Mouse (Mus musculus) ovary, postnatal 36 days (tissue): ENCODE results near the gene Med26.

Source experiments
- DNase-seq: peaks from one replicate; pipeline ENCODE4 v3.0.0; 2022; ENCODE audit warnings: low spot score, mixed read lengths

Gene Med26

DNA sequence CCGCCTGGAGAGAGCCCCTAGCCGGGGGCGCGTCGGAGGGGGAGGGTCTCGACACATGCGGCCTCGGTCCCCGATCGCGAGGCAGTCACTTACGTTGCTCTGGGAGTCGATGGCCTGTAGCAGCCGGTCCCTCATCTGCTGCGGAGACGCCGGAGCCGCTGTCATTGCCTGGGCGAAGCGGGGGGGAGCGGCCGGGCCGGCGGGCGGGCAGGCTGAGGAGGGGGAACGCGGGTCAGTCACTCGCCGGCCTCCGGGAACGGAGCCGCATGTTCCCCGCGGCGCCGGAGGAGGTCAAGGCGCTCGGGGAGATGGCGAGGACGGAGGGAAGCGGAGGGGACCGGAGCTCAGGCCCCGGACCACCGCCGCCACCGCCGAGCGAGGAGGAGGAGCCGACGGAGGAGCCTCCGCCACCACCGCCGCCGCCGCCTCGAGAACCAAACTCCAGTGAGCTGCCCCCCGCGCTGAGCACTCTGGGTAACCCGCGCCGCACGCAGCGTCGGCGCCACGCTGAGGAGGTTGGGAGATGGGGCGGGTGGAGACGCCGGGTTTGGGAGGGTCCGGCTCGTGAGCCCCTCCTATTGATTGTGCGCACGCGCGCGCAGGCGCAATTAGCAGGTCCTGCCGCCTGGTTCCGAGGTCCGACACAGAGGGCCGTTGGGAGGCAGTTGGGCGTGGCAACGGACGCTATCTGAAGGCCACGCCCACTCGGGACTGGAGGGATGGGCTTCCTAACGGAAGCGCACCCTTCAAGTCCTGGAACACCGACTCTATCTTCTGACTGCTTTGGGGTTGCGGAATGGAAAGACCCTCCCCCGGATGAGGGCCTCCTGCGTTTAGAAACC lies at the start of gene Med26:
Gene Med26 (minus strand): TSS at position 469 of the 842 bp plus-strand sequence.
- DNase-seq = peak; percentile 98

DNA sequence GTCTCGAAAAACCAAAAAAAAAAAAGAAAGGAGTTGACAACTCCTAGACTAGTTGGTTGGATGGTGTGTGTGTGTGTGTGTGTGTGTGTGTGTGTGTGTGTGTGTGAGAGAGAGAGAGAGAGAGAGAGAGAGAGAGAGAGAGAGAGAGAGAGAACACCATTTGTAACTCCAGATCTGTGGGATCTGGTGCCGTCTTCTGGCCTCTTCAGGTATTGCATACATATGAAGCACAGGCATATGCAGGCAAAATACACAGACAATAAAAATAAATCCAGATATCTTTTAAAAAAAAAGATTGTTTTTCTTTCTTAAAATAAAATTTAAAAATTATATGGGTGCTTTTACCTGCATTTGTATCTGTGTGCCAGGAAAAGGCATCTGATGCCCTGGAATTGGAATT lies 42.1 kb upstream of the Med26 start:
- DNase-seq = no peak

DNA sequence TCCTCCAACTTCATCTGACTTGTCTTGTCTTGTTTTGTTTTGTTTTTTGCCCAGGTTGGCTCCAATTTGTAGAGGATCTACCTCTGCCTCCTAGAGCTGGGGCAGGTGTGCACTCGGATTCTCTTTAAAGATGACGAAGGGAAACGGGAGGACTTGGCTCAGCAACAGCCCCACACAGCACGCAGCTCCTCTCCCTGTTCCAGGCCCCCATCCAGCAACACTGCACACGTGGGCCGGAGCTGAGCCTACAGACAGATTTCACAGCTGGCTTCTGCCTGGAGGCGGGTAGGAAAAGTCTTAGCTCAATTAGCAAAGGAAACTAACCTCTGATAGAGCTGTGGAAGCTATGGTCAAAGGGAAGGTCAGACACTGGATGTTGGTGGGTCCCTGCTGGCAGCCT lies 41.2 kb upstream of the Med26 start:
- DNase-seq = no peak

DNA sequence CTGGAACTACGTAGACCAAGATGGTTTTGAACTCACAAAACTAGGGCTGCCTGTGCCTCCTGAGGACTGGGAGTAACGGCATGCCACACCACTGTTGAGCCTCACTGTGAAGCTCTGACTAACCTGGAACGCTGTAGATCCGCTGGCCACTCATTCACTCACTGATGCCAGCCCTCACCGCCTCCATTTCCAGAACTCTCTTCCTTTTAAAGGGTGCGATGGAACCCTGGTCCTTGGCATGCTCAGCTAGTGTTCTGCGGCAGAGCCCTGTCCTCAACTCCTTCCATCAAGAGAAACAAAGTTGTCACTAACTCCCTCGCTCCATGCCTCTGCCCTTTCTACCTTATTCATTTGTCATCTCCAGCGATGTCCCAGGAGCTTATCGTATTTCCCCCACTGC lies 40.8 kb upstream of the Med26 start:
- no peak for DNase-seq

DNA sequence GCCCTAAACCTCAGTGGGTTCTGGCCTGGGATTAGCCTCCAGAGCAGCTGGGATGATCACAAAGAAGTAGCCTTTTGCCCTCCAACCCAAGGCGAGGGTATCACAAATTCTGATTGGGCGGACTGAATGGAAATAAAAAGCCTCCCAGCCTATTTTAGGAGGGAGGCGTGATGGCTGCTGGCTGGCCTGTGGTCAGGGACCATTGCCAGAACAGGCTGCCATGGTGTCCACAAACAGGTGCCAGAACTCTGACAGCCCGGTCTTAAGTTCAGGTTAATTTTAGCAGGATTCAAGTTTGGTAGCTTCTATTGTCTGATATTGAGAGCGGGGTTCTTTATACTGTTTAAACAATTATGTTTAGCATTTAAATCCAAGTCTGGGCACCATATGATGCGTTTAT lies 39.7 kb upstream of the Med26 start:
- DNase-seq = no peak

DNA sequence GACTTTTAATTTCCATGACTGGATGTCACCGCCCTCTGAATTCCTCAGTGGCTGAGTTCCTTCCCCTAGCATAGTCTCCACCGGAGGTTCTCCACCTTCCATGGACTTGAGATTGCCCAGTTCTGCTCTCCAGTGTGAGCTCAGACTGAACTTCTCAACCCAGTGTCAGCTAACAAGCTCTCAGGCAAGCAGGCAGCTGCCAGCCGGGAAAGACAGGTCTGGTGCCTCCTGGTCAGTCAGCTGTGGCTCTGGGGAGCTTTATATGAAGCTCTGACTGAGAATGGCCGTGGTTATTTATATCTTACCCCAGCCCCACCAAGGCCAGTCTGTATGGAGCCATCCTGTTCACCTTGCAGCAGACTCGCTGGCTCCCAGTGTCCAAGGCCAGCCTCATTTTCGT lies 36.3 kb upstream of the Med26 start:
- DNase-seq = no peak

DNA sequence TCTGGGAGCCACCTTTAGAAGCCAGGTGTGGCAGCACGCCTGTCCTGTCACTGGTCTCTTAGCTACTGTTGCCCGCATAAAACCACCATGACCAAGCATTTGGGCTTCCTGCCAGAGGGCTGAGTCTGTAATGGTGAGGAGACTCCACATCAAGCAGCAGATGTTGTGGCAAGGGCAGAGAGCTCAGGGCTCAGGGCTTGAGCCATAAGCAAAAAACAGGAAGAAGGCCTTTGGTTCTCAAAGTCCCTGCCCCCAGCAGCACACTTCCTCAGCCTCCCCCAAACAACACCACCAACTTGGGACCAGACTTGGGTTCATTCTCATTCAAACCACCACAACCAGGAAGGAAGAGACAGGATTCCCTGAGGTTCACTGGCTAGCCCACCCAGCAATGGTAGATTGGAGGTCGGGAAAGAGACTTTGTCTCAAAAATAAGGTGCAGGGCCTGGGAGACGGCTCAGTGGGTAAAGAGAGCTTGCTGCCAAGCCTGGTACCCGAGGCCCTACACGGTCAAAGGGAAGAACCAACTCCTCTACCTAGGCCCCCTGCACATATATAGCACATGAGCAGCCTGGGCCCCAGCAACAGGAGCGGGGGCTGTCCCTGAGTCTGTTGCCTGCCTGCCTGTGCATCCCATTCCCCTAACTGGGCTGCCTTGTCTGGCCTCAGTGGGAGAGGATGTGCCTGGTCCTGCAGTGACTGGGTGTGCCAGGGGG lies 35.1 kb upstream of the Med26 start:
- DNase-seq = peak; percentile 18

DNA sequence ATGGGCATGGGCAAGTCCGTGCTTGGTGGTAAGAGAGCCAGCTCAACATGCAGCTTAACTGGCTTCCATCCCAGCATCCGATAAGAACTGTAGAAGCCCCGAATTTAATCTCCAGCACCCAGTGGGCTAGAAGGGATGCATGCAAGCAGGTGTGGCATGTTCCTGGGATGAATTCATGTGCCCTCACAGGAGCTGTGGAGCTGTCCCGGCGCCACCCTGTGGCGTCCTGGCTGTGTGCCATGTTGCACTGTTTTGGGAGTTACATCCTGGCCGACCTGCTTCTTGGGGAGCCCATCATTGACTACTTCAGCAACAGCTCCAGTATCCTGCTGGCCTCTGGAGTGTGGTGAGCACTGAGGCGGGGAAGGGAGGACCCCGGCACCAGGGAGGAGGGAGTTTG lies 31.3 kb upstream of the Med26 start:
- no peak for DNase-seq

DNA sequence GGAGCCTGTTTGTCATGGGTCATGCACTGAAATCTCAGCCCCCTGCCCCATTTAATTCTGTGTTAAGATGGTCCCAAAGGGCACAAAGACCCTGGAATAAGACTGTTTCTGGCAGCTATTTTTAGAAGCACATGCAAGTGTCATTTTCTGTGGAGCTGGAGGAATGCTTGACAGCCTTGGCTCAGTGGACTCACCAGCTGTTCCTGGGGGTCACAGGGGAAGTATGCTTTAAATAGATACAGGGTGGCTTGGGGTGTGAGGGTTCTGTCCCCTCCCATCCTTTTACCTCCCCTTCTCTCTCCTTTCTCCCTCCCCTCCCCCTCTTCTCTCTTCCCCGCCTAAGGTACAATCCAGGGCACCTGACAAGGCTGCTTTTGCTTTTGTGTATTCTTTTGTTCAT lies 29.9 kb upstream of the Med26 start:
- DNase-seq = no peak

DNA sequence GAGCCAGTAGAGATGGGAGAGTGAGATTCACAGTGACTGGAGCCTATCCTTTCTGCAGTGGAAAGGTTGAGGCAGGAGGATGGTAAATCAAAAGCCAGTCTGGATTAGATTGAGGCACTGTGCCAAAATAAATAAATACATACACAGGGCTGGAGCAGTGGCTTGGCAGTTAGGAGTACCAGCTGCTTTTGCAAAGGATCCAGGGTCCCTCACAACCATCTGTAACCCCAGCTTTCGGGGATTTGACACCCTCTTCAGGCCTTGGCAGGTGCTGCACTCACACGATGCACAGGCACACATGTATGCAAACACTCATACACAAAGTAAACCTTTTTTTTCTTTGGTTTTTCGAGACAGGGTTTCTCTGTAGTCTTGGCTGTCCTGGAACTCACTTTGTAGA lies 29.2 kb upstream of the Med26 start:
- no peak for DNase-seq

DNA sequence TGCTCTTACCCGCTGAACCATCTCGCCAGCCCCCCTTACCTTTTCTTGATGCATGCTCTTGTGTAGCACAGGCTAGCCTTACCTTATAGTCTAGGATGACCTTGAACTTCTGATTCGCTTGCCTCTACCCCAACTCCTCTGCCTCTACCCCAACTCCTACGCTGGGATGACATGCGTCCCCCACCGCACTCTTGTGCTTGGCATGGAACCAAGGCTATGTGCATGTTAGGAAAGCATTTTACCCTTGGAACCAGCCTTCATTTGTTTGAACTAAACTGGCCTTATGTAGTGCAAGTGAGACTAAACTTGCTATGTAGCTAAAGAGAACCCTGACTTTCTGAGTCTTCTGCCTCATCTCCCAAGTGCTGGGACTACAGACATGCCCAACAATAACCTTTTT lies 27.8 kb upstream of the Med26 start:
- no peak for DNase-seq

DNA sequence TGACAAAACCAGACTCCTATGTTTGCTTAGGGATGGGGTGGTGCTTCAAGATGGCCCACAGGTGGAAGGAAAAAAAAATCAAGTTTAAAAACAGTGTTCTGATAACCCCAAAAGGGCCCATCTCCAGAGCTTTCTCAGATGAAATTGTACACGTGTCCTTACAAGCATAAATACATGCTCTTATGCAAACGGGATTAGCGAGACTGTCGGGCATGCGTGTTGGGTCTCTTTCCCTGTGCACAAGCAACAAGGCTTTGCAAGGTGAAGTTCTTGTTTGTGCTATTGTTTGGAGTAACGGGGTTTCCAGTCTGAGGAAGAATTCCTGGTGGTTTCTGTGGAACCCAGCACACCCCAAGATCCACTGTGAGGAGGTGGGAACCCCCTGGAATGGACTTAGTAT lies 25.4 kb upstream of the Med26 start:
- no peak for DNase-seq

DNA sequence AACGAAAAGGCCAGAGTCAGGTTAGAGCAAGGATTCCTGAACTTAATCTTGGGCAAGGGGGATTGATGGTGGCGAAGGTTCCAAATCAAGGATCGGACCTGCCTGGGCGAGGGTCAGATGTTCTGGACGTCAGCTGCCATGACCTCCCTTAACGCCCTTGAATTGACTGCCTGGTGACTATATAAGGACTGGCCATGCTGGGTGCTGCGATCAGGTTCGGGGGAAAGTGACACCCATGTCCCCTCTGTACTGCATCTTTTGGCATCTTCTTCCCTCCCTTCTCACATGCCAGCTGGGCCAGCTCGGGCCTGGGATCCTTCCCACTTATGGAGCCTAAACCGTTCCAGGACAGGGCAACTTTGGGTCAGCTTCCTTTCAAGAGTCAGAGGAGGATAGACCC lies 24.4 kb upstream of the Med26 start:
- DNase-seq = no peak

DNA sequence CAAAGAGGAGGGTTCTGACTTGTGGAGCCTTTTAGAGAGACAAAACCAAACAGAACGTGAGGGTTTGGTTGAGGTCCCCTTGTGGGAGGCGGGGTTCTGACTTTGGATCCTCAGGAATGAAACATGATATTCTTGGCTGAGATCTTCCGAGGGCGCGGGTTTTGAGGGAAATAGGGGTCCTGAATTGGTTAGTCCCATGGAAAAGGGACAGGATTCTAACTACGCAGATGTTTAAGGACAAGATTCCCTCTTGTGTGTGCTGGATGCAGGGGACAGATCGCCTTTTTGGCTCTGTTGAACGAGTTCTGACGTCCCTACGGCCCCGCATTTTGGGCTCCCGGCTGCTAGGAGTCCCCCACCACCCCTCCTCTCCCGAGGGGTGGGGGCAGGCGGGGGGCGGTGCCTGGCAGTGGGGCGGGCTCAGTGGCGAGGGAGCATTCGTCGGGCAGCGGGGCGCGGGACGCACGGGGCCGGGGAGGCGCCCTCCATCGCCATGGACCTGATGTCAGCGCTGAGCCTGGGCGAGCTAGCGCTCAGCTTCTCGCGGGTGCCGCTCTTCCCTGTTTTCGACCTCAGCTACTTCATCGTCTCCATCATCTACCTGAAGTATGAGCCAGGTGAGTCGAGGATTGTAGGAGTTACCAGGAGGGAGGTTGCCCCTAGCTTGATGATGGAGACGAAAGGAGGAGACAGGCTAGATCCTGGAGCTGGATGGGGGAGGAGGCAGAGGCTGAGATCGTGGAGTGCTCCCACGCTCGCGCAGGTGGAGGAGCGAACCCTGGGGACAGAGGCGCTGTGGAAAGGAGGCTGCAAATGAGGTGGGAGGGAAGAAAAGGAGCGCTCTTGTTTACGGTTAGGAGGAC lies 23.8 kb upstream of the Med26 start, which contains the start of gene Tmem38a:
Gene Tmem38a (plus strand): TSS at position 445 of the 863 bp plus-strand sequence.
- DNase-seq = peak; percentile 83

DNA sequence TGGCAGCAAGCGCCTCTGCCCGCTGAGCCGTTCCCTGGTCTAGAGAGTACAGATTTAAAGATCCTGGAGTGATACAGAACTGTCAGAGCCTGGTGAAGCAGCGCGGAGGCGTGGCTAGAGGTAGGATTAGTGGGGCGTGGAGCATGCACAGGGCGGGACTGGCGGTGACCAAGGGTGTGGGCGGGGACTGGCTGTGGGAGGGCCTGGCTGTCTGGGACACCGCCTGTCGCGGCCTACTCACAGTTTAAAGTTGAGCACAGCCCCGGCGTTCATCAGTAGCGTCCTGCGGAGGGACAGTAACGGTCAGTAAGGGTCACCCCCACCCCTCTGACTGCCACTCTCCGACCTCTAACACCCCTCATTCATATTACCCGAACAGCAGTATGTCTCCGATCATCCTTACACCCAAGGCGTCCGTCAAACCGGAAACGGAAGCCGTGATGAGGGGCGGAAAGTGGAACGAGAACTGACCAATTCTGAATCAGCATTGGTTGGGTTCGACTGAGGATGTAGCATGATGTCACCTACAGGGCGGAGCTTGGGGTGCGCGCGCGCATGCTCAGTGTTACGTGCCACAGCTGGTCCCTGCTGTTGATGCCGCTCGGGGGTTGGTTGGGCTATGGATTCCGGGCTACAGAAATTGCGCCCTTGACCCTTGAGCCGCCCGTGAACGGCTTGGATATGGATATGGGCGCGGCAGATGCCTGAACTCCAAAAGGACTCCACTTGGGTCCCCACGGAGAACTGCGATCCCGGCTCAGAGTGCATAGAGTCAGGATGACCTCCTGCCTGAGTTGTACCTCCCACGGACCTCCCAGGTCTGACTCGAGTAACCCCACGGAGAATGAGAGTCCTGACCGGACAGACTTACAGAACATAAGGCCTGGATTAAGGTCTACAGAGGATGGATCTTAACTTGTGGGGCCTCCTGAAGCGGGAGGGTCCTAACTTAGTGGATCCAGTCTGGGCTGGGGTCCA lies 22.9 kb upstream of the Med26 start, which contains the start of gene Smim7:
Gene Smim7 (minus strand): TSS at position 456 of the 978 bp plus-strand sequence.
- DNase-seq = peak; percentile 96

DNA sequence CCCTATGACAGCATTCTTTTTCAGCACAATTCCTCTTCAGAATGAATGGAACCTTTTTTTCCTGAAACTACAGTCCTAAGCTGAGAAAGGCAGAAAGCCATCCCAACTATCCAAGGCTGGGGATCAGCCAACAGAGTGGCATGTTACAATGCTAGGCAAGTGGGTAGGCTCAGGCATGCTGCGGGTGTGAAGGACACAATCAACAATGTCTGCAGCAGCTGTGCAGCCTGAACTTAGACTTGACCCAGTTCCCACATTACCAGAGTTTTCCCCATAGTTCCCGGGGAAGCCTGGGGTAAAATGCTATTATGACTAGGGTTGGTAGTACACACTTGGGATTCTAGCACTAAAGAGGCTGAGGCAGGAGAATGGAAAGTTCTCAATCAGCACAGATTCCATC lies 17.9 kb upstream of the Med26 start:
- no peak for DNase-seq

DNA sequence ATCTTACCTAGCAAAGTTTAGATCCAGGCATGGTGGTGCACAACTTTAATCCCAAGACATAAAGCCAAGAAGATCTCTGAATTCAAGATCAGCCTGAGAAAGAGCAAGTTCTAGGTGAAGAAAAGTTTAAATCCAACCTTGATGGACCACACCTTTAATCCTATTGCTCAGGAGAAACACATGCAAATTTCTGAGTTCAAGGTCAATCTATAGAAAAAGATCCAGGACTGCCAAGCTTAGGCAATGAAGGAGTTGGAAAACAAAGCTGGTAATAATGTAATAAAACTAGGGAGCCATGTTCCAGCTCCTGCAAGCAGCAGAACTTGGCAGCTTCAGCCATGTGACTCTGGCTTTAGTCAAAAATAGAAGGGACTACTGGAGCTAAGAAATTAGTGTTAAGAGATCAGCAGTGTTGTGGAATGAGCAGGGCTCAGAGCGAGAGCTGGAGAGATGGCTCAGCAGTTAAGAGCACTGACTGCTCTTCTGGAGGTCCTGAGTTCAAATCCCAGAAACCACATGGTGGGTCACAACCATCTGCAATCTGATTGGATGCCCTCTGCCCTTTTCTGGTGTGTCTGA lies 13.1 kb upstream of the Med26 start:
- no peak for DNase-seq

DNA sequence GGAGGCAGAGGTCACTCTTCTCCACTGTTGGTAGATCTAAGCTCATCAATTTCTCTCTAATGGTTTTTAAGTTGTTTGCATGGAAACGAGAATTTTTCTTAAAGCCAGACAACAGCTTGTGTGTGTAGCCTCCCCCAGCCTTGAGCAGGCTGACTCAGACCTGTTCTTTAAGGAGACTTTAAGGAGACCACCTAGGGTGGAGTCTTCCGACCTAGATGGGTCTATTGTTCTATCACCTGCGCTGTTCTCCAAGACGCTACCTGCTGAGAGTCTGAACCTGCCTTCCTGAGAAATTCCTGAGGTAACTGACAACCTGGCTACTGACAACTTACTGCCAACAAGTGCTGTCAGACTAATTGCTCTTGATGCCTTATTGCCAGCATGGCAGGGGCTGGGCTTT lies 7.7 kb upstream of the Med26 start:
- DNase-seq = no peak

DNA sequence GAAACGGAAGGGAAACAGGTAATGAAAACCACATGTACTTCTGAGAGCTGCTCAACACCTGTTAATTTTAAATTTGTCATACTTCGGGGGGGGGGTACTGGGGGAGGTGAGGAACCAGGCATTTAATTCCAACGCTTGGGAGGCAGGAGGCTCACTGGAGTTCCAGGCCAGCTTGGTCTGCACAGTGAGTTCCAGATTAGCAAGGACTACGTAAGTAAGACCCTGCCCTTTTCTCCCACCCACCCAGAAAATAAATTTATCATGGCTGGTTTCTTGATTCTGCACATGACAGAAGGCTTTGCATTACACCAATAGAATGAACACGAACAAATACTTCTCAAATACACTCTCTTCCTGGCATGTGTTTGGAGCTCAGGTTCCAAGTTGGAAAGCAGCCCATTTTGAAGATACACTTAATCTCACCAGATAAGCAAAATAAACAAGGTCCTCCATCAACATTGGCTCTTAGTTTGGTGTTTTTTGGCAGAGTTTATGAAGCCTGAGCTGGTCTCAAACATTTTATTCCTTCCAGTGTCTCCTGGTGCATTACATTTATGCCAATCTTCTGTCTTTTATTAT lies 1.3 kb upstream of the Med26 start:
- DNase-seq = no peak

DNA sequence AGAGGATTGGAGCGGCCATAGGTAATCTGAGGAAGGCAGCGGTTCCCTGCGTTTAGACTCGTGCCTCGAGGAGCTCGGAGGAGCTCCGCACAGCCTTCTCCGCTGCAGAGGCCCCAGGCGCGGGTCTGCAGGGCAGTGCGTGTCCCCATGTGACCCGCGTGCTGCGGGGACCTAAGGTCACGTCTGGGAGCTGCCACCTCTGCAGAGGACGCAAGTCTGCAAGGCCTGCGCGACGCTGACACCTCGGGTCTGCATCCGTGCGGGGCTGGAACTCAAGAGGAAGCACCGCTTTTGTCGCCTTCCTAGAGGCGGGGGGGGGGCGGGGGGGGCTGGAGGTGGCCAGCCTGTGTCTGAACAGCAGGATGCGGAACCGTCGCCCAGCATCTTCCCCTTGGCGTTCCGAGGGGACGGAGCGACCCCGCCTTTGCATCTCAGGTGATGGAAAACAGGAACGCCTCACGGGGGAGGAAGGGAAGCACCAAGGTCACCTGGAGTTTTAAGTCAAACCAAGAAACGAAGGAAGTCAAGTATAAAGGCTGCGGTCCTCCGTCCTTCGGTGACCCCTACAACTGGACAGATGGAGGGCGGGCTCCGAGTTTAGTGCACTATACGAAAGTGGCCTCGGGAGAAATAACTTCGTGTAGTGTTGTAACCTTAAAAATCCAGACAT lies 709 bp upstream of the Med26 start:
- DNase-seq = no peak
